Mouse (Mus musculus): ENCODE results near the gene Cnnm2. TPM values are rescaled to one million over a fixed set of nuclear protein-coding genes. Genes with fewer than 3 reads are reported as not detected.

The Cnnm2 gene
- total RNA-seq, 2 experiments from 2014 or later = 3.6 to 4.5 TPM

- no peak for DNase-seq
Measured at GRCm38 (mm10) chr19:46887811-46888527, 126.6 kb downstream of the Cnnm2 start.

- no peak for DNase-seq
Measured at GRCm38 (mm10) chr19:46889666-46890065, 128.3 kb downstream of the Cnnm2 start.

DNA sequence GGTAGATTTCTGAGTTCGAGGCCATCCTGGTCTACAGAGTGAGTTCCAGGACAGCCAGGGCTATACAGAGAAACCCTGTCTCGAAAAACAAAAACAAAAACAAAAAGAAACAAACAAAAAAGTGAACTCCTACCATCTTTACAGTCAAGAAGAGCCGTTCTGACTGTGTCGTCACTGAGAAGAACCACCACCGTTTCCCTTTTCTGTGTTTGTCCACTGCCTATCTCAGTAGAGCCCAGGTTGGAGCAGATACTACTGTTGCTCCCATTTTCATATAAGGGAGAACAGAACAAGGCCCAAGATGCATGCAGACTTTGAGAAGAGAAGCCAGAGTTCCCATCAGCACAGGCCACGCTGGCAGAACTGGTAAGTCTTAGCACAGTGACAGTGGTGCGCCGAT lies 129.3 kb downstream of the Cnnm2 start:
- DNase-seq = no peak

GRCm38 (mm10) chr19:46892856-46893255 lies 131.5 kb downstream of the Cnnm2 start:
- no peak for DNase-seq

GRCm38 (mm10) chr19:46893484-46893883 lies 132.1 kb downstream of the Cnnm2 start:
- DNase-seq = no peak

DNA sequence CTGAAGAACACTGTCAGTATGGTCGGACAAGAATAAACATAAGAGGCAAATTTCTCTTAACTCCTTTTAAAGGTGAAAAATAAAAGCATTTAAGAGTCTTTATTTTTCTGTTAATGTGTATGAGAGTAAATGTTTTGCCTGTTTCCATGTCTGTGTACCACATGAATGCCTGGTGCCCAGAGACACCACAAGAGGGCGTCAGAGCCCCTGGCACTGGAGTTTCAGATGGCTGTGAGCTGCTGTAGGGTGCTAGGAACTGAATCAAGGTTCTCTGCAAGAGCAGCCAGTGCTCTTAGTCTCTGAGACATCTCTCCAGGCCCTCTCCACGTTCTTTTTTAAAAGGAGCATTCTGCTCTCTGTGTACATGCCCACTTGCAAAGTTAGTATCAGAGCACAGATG lies 135.7 kb downstream of the Cnnm2 start:
- no peak for DNase-seq

DNA sequence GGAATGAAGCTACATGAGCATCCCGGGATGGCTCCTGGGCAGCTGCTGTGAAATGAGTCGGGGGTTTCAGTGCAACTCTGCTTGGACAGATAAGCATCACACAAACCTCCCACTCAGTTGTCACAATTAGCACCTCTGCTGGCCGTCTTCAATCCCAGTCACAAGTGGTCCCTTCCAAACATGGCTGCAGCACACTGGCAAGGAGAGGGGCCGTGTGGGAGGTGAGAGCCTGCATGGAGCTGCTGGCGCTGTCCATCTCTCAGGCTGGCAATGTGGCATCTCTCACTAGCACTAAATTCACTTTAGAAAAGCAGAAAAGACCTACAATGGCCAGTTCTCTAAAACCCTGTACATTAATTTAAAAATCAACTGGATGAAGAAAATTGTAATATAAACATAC lies 136.8 kb downstream of the Cnnm2 start:
- DNase-seq = no peak

- DNase-seq = no peak
Measured at GRCm38 (mm10) chr19:46899306-46899705, 137.9 kb downstream of the Cnnm2 start.

GRCm38 (mm10) chr19:46899871-46900270 lies 138.5 kb downstream of the Cnnm2 start:
- no peak for DNase-seq

DNA sequence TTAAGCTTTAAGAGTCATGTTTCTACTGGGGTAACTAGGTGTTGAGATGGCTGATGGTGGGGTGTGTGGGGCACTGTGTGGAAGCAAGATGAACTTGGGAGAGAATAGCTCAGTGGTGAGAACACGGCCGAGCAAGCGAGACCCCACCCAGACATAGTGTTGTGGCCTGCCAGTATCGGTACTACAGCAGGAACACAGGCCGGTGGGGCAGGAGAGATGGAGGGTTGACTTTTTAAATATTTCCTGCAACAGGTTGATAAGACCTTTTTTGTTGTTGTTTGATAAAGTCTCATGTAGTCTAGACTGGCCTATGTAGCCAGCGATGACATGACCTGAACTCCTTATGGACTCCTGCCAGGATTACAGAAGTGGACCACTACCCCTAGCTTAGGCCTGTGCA lies 139.4 kb downstream of the Cnnm2 start:
- DNase-seq = no peak

GRCm38 (mm10) chr19:46901323-46901722 lies 139.9 kb downstream of the Cnnm2 start:
- DNase-seq = no peak

GRCm38 (mm10) chr19:46903379-46903778 lies 142.0 kb downstream of the Cnnm2 start:
- no peak for DNase-seq

GRCm38 (mm10) chr19:46904907-46905306 lies 143.5 kb downstream of the Cnnm2 start:
- DNase-seq = no peak

DNA sequence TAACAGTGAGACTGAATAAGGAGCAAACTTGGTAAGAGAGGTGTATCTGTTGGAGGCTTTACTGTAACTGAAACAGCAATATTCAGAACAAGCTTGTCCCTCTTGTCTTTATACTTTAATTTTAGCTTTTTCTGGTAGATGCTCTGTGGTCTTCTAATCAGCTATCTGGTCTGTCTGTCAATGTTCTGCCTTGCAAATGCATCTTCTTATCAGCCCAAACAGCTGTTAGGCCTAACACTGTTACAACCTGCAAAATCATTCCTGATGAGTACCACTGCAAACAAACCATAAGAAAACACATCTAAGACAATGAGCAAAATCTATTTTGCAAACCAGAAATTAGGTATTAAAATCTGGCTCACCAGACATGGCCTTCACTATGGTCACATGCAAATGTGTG lies 144.0 kb downstream of the Cnnm2 start:
- no peak for DNase-seq

GRCm38 (mm10) chr19:46905971-46906370 lies 144.6 kb downstream of the Cnnm2 start:
- no peak for DNase-seq

GRCm38 (mm10) chr19:46908207-46908606 lies 146.8 kb downstream of the Cnnm2 start:
- DNase-seq = no peak

GRCm38 (mm10) chr19:46908977-46909376 lies 147.6 kb downstream of the Cnnm2 start:
- no peak for DNase-seq

- DNase-seq = no peak
Measured at GRCm38 (mm10) chr19:46911492-46911891, 150.1 kb downstream of the Cnnm2 start.

DNA sequence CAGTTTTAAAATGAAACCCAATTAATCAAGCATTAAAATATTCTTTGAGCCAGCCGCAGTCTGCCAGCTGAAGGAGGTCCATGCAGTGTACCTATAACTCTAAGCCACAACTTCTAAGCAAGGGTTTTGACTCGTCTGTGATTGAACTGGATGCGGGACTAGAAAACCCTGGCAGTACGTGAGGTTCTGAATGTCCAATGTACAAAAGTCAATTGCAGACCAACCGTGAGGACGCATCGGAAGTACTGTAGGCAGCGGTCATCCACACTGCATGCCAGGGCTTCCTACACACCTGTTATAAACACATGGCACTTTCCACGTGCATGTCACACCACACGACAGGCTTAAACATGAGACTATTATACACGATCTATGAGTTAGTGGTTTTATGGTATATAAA lies 152.2 kb downstream of the Cnnm2 start:
- no peak for DNase-seq

DNA sequence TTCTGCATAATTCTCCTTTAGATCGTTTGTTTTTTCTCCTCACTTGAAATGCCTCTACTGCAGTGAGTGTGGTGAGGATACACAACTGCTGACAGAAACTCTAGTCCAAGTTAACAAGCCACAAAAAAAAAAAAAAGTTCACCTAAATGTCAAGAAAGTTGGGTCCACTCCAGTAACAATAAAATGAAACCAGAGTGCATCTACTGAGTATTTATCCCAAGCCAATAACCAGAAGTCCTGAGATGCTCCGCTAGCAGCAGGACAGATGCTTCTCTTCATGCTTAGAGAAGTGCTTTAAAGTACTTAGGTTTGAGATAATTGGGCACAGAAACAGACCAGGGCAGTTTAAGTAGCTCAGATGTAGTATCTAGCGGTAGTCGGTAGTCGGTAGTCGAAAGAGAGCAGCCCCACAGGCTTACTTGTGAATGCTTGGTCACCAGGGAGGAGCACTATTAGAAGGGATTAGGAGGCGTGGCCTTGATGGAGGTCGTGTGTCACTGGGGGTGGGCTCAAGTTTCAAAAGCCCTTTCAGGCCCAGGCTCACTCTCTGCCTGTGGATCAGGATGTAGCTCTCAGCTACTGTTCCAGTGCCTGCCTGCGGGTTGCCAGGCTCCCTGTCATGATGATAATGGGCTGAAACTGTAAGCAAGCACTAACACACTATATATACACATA lies 154.1 kb downstream of the Cnnm2 start:
- DNase-seq = no peak

DNA sequence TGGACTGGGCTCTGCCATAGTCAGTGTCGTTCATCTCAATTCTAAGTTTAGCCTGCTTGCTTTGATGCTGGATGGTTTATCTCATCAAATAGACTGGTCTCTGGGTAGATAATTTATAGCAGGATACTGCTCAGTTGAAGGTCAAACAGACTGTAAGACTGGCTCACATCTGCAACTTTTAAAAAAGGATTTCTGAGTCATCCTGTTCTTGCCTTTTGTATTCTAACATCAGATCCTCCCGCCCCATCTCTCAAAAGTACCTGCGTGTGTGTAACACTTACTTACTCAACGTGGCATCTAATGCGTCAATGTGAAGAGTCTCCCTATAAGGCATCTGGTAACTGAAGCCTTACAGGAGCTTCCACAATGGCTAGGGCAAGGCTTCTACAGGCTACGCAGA lies 159.2 kb downstream of the Cnnm2 start:
- no peak for DNase-seq

DNA sequence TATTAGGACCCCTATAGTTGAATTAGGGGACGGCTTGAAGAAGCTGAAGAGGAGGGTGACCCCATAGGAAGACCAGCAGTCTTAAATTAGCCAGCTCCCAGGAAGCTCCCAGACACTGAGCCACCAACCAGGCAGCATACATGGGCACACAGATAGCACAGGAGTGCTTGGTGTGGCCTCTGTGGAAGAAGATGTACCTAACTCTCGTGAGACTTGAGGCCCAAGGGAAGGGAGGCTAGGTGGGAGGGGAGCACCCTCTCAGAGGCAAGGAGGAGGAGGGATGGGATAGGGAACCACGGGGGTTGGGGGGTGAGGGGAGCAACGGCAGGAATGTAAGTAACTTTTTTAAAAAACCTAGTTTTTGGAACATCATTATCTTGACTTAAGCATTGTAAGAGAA lies 165.0 kb downstream of the Cnnm2 start:
- no peak for DNase-seq

- no peak for DNase-seq
Measured at GRCm38 (mm10) chr19:46926951-46927350, 165.6 kb downstream of the Cnnm2 start.

DNA sequence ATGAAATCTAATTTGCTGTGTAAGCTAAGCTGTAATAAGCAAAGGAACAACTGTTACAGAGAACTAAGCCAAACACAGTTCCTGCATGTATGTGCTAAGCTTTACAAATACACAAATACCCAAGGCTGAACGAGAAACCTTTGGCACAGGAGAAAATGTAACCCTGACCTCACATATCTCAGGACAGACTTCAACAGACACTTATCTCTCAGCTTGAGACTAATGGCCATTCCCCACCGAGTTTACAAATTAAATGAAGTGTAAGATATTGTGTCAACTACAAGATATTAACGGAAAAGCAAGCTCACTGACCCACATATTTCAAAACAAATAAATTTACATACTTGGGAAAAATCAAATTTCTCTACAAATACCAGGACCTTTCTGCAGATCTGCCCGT lies 166.7 kb downstream of the Cnnm2 start:
- DNase-seq = no peak
